Mouse (Mus musculus) cerebellum, adult 9-10 months (tissue): ENCODE measurements around the gene Tmem269.

Source experiments
- DNase-seq: peaks from one replicate; pipeline ENCODE4 v3.0.0; 2022

Gene Tmem269

DNA sequence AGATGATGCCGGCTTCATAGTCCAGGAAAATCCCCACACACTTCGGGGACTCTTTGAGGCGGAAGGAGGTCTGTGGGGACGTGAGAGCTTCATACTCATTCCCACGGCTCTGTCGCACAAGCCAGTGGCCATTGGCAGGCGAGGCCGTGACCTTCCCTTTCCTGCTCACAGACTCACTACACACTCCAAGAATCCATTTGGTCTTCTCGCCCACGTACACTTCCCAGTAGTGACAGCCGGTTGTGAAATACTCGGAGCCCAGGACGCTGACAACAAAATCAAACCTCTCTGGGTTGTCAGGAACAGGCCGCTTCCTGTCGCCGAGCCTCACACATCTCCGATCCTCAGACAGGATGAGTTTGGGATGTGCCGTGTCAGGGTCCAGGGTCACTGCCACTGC is 39.7 kb downstream of the Tmem269 start:
- DNase-seq = no peak

DNA sequence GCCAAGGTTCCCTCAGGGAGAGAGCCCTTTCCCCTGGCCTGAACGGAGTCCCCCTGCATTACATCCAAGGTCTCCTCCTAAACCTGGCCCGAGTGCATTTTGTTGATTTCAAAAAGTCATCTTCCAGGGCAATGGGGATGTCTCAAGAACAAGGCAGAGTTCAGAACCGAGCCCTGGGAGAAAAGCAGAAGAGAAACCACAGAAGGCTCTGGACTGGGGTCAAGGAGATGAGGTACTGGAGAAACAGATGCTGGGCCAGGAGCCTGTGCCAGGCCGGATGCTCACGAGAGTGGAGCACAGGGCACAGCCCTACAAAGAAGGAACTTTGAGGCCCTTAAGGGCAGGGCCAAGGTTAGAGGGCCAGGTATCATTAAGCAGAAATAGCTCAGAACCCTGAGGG is 40.3 kb downstream of the Tmem269 start:
- no peak for DNase-seq

DNA sequence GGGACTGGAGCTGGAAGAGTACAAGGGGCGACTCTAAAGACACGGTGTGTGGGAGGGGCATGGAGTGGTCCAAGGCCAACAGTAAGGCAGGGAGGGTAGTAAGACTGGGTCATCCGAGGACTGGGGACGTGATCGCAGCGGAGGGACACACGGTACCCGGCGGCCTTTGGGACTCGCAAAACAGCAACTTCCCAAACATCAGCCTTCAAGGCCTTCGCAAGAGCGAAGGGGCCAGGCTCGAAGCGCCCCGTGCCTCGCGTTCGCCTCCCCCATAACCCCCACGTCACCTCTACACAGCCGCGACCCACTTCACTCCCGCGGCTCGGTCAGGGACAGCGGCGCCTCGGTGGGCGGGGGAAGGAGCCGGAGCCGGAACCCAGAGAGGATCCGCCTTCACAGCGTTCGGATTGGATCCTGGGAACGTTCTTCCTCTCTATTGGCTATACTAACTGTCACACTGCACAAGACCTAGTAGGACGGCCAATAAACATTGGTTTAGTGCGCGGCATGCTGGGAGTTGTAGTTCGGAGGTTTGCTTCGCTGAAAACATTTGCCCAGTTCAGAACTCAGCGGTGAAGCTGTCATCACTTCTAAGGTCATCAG is 44.1 kb downstream of the Tmem269 start, which contains the start of gene Zfp691:
Gene Zfp691 (minus strand): TSS at position 345 of the 603 bp plus-strand sequence.
- peak; percentile 98 for DNase-seq

DNA sequence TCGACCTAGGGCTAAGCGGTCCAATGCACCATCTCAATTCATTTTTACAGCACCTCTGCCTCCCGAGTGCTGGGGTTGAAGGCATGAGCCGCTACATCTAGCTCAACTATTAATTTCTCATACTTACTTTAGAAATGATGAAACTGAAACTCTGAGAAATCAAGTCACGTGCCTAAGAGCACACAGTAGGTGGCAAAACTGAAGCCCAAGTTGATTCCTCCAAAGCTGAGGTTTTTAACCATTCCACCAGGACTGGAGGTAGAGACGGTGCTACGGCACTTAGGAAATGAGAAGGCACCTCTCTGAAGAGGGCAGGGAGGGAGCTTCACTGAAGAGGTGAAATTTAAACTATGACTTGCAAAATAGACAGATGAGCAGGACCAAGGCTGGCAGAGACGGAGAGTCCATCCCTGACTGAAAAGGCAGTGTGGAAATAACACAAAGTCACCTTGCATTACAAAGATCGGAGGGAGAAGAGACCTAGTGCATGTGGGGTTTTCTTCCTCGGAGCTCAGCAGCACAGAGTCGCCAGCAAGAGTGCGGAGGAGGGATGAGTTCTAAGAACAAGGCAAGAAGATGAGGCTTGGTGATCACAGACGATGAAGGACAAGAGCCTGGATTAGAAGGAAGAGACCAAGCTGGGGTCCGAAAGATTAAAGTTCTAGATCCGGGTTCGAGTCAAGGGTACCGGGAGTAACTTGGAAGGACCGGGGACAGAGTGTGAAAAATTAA is 44.9 kb downstream of the Tmem269 start:
- no peak for DNase-seq

DNA sequence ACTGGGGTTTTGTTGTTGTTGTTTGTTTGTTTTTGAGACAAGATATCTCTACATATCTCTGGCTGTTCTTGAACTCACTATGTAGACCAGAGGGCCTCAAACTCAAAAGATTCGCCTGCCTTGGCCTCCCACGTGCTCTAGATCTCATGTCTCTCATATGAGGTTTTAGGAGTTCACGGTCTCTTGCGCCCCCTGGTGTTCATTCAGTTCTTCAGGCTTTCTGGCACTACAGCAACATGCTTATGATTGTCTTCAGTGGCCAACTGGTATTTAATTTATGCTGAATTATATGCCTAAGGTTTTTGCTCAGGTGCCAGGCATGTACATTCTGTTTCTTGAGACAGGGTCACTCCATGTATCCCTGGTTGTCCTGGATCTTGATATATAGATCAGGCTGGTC is 50.4 kb downstream of the Tmem269 start:
- DNase-seq = peak; percentile 88

DNA sequence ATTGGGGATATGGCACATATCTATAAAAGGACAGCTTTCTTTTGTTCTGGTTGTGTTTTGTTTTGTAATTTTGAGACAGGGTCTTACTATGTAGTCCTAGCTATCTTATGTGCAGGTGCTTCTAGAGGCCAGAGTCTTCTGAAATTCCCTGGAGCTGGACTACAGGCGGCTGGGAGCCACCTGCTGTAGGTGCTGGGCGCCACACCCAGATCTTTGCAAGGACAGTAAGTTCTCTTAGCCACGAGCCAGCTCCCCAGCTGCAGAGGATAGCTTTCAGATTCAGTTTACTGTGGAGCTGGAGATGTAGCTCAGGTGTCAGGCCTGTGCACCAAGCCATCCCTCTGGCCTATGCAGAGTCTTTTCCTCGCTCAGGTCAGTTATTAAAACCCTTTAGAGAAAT is 50.9 kb downstream of the Tmem269 start:
- DNase-seq = no peak

DNA sequence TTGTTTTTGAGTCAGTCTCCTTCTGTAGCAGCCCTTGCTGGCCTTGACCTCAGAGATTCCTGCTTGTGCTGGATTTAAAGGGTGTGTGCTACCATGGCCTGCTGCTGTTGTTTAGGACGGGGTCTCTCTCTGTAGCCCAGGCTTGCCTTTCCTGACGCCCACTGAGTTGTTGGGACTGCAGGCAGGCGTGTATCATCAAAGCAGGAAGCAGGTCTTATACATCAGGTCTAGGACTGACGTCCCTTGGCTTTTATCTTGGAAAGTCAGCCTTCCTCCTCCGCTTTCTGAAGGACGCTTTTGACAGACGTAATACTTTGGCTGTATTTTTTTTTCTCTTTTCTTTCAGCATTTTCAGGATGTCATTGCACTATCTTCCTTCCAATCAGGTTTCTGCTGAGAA is 52.1 kb downstream of the Tmem269 start:
- no peak for DNase-seq

DNA sequence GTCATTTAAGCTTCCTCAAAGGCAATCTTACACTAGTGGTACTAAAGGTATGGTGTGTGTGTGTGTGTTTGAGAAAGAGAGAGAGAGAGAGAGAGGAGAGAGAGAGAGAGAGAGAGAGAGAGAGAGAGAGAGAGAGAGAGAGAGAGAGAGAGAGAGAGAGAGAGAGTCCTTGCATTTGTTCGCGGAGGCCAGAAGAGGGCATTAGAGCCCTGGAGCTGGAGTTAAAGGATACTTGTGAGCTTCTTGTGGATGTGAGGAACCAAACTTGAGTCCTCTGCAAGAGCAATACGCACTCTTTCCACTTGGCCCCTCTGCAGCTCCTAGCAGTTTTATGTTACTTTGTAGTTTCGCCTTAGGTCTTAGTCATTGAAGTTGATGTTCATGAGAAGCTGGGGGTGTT is 55.0 kb downstream of the Tmem269 start:
- no peak for DNase-seq

DNA sequence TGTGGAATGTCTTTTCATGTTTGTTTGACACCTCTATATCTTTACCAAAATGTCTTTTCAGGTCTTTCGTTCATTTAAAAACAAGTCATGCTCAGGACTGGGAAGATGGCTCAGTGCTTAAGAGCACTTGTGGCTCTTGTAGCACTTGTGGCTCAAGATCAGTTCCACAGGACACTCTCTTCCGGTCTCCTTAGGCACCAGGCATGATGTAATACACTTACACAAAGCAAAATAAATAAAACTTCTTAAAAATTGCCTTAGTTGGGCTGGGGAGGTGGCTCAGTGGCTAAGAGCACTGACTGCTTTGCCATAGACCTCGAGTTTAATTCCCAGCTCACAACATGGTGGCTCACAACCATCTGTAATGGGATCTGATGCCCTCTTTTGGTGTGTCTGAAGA is 56.7 kb downstream of the Tmem269 start:
- DNase-seq = no peak

DNA sequence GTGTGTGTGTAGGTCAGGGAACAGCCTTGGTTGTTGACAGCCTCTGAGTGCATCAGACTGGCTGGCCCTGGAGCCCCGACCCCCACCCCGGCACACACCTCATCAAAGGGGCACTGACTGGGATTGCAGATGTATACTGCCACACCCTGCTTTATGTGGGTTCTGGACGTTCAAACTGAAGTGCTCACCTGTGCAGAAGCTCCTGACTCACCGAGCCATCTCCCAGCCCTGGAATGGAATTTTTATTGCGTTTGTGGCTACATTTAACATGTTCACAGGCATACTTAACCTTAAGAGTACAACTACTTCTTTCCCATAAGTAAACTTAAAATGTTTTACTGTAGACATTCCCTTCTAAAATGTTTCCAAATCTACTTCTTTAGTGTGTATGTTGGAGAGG is 60.1 kb downstream of the Tmem269 start:
- no peak for DNase-seq

DNA sequence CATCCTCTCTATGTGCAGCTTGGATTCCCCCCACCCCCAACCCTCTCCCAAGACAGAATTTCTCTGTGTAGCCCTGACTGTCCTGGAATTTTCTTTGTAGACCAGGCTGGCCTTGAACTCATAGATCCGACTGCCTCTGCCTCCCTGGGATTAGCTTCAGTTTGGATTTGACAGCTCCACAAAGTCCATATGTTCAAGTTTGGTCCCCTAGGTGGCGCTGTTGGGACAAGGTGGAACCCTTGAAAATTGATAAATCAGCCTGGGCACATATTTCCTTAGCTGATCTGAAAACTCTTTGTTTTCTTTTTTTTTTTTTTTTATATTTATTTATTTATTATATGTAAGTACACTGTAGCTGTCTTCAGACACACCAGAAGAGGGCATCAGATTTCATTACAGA is 60.8 kb downstream of the Tmem269 start:
- peak; percentile 47 for DNase-seq
